Mouse (Mus musculus) ovary, adult 18-20 months (tissue): ENCODE results near the gene Fbxo34.
A peak's percentile ranks its signal among the peaks of the same experiment; 100 is the strongest.
"Not testable (repeated sequence)": the region's sequence is repeated elsewhere in the genome, so short reads cannot be mapped to it uniquely, and the experiment has no call there.

ENCODE experiments used
- DNase-seq: peaks from one replicate; pipeline ENCODE4 v3.0.0; 2022; ENCODE audit warnings: low spot score, mixed read lengths

Fbxo34 gene

DNA sequence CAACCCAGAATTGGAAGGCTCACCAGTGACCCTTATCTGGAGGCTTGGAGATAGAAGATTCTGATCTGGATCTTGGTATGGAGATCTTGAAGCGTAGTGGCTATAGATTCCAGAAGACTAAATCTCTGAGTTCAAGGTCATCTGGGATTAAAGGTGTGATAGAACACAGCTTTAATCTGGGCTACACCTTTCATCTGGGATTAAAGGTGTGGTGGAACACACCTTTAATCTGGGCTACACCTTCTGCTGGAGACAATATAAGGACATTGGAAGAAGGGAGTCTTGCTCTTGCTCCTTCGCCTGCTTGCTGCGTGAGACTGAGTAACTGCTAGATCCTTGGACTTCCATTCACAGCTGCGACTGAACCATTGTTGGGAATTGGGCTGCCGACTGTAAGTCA lies at the start of gene Fbxo34:
Gene Fbxo34, plus strand, starts transcription at position 301 of the 400 bp plus-strand sequence.
- not testable (repeated sequence) for DNase-seq

DNA sequence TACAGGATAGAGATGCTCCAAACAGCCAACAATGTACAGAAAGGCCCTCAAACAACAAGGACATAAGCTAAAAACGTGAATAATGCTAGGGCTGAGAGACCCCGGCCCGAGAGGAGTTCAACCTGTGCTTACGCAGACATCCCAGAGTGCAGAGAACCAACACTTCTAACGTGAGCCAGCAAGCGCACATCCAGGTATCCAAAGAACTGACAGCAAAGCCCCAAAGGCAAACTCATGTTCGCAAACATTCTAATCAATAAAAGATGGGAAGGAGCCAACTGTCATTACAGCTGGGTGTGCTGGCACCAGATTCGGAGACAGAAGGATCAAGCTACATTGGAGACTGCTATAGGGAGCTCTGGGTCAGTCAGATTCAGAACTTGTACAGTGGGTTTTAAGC lies 47.5 kb upstream of the Fbxo34 start:
- no peak for DNase-seq

DNA sequence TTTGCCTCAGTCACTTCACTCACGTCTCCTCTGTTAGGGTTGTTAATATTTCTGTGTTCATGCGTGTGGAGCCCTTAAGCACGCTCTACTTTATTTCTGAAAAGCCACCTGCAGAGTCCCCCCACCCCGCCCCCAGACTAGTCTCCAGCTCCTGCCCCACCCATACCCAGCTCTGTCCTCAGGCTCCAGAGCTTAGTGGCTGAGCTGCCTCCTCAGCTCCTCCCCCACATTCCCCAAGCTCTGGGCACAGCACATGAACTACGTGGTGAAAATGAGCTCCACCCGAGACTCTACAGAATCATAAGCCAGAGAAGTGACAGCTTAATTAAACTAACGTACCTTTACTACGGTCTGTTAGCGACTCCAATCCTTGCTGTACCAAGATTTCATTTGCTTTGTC lies 44.2 kb upstream of the Fbxo34 start:
- DNase-seq, result no peak

DNA sequence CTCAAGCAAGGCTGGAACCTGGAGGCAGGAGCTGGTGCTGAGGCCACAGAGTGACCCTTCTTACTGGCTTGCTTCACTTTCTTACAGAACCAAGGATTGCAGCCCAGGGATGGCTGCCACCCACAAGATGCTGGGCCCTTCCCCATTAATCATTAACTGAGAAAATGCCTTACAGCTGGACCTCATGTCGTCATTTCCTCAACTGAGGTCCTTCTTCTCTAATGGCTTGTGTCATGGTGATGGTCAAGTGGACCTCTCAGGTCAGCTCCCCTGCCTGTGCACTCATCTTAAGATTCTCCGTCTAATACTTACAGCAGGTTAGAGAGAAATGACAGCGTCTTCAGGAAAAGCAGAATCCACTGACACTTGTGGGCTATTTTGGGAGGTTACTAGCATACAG lies 32.9 kb upstream of the Fbxo34 start:
- no peak for DNase-seq

DNA sequence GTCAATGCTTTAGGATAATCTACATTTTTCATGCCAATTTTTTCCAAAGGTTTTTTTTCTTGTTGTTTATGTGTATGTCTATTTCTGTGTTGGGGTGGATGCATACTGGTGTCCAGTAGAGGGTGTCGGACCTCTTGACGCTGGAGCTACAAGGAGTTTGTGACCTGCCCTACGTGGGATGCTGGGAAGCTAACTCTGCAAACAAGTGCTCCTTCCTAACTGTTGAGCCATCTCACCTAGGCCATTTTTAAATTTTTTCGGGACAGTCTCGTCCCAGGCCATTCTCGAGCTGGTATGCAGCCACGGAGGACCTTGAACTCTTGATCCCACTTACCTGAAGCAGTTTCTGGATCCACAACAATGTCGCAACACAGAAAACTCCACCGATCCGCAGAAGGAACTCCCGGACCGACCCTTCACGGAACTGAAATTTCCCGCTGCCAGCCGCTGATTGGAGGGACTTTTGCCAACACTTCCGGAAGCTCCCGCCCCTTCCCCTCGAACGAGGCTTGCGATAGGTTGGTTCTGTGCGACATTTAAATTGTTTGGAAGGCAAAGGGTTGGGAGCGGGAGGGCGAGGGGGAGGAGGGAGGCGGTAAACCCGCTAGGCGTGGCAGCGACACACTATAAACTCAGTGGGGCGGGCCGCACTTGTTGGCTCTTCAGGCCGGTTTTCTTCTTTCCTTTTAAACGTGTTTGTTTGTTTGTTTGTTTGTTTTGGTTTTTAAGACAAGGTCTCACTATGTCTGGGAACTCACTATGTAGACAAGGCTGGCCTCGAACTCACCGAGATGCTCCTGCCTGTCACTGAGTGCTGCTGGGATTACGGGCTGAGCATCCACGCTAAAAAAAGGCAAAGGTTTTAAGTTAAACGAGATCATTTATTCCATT lies 32.2 kb upstream of the Fbxo34 start, which contains the start of gene Dlgap5:
Gene Dlgap5, minus strand, starts transcription at position 633 of the 891 bp plus-strand sequence.
- DNase-seq, result peak; percentile 85

DNA sequence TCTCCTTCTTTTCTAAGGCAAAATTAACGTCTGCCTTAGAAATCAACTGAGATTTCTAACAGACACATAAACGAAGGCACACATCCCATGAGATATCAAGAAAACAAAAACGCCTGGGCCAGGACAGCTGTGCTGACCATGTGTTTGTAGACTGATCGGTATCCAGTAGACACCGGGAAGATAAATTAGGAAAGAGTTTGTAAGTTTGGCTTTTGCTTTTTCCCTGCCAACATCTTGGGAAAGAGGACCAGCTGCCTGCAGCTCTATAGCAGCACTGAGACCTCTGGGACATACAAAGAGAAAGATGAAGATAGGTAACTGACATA lies 31.6 kb upstream of the Fbxo34 start:
- DNase-seq, result no peak

DNA sequence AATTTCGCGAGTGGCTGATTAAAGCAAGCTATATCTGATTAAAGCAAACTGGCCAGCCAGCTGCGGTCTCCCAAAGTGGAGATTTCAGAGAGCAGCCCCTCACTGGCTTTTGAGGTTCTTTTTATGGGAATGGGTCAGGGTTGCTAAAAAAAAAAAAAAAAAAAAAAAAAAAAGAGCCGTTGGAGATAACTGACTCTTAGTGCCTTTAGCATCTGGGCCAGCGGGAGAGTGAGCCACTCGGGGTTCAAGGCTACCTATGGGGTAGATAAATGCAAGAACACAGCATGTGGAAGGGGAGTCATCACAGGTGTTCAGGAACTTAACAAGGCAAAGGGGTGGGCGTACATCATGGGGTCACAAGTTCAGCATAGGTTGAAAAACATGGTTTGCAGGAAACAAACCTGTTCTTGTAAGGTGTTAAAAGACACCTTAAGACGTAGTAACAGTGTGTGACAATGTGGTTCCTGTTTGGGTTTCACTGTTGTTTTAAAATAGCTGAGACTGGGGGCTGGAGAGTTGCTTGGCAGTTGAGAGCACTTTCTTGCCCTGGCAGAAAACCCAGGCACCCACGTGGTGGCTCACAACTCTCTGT lies 31.1 kb upstream of the Fbxo34 start:
- DNase-seq, result no peak

DNA sequence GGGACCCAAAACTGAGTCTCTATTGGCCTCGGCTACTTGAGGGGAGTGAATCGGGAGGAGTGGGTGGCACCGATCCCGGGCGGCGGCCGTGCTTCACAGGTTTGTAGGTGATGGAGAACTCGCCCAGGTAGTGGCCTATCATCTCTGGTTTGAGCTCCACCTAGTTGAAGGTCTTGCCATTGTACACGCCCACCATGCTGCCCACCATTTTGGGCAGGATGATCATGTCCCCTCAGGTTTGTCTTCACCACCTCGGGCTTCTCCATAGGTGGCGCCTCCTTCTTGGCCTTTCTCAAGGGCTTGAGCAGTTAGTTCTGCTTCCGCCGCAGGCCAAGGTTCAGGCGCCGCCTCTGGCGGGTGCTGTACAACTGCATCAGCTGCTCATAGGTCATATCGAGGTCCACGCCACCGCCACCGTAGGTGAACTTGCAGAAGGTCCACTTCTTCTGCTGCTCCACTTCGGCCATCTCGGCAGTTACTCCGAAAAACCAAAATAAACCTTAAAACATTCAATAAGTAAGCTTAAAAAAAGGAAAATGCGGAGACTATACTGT lies 30.4 kb upstream of the Fbxo34 start:
- DNase-seq, result no peak

DNA sequence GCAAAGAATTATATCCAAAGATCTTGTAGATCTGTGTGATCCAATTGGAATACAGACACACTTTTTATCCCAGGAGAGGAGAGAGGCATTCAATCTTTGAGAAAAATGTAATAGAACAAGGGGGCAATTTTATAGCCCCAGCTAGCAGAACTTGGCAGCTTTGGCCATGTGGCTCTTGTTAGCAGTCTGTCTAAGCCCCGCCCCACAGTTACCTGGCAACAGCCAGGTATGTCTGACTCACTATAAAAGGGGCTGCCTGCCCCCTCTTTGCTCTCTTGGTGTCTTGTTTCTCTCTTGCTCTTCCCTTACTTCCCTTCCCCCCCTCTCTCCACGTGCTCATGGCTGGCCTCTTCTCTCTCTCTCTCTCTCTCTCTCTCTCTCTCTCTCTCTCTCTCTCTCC lies 28.6 kb upstream of the Fbxo34 start:
- no peak for DNase-seq

DNA sequence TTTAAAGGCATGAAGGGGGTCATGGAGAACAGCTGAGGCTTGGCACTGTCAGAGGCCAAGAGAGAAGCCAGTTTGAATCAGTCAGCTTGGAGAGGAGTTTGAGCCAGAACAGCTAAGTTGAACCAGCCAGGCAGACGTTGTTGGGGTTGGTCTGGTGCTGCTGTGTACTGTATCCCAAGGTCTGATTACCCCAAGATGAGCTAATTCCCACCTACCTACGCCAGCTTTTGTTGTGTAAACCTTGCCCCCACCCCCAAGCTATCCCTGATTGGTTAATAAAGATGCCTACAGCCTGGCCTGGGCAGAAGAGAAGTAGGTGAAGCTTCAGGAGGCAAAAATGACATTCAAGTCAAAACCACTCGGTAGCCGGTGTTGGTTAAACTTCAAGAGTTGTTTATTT lies 27.8 kb upstream of the Fbxo34 start:
- no peak for DNase-seq

DNA sequence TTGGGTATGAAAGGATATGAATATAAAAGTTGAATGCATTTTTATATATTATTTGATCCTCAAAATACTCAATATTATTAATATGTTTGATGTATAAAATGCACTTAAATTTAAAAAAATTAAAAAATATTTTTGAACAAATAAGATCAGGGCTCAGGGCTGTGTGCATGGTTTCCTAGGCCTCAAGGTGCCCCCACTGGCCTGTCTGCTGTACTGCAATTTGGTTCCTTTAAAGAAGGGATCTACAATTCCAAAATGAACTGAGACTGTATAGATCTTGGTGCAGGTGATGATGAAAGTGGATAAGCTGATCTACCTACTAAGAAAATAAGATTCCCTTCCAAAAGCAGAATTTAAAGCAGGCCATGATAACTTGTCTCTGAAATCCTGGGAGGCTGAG lies 17.2 kb upstream of the Fbxo34 start:
- DNase-seq, result no peak

DNA sequence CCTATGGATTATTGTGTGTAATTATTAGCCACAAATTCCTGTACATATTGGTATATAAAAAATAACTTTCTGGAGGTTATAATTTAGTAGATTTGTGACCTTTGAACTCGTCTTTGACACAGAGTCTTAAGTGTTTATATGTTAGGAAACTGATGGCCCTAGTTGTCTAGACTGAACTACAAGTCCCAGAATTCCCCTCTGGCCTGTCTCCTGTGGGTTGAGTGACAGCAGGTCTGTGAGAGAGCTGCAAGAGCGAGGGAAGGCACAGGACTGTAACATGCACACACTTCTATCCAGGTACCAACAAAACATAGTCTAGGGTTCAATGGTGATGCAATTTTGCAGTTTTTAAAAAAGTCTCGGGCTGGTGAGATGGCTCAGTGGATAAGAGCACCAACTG lies 11.3 kb upstream of the Fbxo34 start:
- DNase-seq, result no peak

DNA sequence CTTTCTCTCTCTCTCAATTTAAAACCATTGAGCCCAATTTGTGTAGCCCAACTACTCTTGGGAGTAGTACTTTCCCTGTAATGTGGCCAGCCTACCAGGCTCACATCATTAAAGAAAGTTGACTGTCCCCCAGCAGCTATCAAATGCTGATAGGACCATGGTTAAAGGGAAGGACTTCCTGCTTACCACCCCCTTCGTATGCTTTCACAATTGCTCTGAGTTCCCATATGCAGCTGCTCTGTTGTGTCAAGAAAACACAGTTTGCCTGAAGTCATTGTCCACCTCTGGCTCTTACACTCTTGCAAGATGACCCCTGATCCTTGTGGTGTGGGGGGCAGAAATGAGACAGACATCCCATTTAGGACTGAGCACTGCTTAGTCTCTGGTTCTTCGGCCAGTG lies 5.3 kb upstream of the Fbxo34 start:
- DNase-seq, result no peak

DNA sequence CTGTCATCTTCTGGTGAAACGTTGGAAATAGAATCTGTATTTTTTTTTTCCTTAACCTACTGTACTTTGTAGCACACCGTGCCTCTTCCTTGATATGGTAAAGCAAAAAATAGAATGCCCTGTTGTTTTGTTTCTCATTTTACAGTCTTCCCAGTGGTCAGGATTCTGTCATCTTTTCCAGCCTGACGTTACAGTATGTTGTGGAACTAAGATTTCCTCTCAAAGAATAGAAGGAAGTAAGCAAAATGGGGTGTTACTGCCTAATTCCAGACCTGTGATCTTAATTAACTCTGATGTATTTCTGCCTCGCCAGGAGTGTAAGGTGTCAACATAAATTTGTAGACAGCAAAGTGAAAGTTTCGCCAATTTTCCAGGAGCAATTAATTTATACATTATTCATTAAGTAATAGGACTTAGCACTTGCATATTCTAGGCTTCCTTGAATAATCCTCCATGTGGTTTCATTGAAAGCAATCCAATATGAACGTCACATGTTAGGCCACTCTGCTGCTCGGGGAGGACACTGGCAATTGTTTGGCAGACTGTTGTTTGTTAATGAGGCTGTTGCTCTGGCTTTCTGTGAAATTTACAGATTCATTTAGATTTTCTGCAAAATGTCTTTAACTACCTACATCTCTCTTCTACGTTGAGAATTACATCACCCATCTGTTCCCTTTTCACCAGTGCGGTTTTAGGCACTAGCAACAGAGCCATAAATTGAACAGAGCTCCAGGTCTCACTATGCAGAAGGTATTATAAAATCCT lies 4.7 kb upstream of the Fbxo34 start:
- DNase-seq, result no peak

DNA sequence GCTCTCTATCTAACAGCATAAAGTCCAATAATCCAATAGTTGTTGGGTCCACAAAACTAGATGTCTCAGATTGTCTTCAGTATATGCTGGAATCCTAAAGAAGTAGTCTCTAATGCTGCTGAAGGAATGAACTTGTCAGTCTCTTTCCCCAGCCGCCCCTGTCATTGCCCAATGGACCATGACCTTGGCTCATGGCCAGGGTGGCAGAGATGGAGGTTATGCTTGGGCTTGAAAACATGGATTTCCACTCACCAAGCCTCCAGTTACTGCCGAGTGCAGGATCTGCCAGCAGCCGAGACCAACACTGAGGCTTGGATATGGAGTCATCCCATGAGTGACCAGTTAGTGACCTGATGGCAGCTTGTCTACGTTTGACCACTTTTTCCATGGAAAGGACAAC lies 9.3 kb downstream of the Fbxo34 start:
- DNase-seq, result peak; percentile 15

DNA sequence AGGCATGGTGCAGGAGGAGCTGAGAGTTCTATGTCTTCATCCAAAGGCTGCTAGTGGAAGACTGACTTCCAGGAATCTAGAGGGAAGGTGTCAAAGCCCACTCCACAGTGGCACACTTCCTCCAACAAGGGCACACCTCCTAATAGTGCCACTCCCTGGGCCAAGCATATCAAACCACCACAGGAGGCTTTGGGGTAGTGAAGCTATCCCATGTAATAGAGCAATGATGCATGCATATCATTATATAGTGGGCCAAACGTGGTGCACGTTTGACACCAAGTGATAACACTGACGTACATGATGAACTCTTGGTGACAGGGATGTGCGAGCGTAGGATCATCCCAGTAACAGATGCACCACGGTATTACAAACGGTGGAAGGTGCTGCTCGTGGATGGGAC lies 11.8 kb downstream of the Fbxo34 start:
- no peak for DNase-seq

DNA sequence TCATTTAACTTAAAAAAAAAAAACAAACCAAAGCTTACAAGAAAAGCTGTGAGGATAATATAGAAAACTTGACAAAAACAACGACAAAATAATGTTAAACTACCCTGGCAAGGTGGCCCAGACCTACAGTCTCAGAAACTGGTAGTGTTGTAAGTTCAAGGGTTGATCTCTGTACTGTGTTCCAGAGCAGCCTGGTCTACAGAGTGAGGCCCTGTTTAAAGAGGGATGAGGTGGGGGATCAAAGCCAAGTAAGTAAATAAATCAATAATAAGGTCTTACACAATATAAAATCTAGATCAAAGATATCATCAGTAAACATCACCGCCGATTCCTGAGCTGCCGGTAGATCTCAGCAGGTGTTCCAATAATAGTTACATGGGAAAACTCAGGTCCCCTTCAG lies 12.2 kb downstream of the Fbxo34 start:
- no peak for DNase-seq

DNA sequence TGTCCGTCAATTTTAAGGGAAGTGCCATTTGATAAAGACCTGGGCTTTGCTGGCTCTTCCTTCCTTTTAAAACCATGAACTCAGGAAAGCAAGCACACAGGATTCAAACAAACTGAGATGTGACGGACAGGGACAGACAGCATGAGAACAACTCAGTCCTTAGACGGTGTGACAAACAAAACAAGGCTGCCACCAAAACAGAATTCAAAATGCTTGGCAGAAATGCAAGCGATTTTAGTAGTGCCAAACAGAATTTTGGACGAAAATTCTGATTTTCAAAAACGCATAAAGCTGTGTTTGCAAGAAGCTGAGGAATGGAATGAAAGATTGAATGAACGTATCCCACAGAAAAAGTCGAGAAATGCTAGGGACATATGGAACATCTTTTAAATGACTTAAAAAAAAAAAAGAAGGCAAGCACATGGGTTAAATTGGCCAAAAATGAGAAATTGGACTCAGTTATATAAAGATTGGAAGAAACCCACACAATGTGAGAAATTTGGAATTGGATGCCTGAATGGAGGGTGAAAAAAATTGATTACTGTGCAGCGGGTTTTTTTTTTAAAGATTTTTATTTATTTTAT lies 12.7 kb downstream of the Fbxo34 start:
- DNase-seq, result no peak

DNA sequence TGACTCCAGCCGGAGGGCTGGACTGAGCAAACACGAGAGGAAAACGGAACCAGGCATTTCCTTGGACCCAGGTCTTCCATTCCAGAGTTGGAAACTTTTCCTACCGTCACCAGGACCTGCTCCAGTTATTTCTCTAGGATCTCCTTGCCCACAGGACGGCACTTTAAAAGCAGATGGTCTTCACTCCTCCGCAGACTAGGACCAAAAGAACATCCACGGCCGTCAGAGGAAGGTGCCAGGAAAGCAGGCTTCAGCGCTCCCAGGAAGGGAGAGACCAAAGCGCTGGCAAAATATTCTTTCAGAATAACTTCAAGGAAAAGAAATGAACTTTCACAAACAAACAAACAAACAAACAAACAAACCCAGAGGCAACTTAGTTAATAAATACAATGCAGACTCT lies 14.2 kb downstream of the Fbxo34 start:
- DNase-seq, result no peak

DNA sequence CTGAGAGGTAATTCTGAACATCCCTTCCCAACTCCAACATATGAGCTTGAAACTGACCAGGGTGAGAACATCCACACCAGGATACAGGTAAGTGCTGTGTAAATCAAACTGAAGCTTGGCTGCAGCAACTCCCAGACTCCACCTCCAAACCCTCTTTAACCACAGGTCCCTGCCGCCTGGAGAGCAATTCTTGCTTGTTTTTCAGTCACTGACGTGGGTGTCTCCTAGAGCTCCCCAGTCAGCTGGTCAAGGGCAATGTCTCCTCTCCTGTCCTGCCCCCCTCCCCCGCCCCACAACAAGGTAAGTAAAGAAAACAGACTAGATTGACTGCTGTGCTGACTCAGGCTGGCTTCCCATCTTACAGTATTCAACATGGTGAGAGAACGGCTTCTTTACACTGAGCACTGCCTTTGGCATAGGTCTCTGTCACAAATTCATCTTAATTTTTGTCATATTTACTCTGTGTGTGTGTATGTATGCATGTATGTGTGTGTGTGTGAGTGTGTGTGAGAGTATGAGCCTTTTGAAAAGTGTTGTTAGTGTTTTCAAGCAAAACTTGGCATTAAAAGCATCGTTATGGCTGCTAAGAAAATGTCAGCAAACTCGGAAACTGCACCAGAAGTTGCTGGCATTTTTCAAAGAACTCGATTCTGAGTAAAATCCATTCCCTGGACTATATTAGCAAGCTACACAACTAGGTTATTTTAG lies 15.4 kb downstream of the Fbxo34 start:
- no peak for DNase-seq

DNA sequence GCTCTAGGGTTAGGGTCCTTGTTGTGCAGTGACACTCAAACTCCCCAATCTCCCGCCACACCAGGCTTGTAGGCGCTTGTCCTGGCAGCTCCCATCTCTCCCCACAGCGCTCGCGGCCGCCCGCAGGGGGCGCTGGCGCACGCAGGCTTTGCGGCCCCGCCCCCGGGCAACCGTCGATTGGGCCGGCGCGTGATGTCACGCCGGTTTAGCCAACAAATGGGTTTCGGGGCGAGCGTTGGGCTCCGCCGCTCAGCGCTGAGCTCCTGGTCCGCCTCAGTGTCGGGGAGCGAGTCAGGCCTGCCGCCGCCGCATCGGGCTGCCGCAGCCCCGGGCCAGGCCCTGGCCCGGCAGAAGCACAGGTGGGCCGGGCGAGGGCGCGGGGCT lies 22.1 kb downstream of the Fbxo34 start:
- peak; percentile 88 for DNase-seq
